Mouse (Mus musculus): ENCODE results near the gene Map3k5.

Gene Map3k5

DNA sequence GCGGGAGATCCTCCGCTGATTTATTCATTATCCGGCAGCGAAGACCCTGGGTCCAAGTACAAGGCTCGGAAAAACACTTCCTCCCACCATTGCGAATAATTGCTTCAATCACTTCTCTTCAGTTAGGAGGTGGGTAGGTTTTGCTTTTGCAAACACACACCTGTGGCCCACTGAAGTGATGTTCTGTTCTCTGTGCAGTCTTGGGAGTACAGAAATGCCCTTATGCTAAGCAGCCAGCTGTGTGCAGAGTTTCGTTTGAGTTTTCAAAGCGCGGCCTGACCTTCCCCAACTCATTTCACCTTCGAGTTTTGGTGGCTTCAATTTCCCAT is 987 bp downstream of the Map3k5 start:
- DNase-seq (ENCODE audit: low read depth, low spot score), result peak; percentile 33

DNA sequence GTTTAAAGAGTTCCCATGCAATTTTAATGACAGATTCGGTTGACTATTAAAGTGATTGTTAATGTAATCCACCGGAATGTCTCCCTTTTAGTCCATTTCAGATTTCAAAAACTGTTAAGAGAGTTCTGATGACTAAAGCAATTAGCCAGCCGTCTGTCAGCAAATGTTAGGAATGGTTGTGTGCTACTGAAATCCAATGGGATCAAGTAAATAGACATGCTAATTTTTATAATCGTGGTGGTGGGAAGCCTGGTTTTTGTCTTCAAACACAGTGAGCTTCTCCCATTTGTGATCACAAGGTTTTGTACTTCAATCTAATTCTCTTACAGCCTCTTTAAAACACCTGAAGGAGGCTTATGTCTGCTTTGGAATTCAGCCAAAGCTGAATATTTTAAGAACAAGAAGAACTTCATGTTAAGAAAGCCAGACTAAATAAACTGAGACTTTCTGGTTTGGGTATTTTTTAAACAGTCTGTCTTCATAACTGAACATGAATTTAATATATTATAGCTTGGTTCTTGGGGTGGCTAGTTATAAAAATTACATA is 1.6 kb downstream of the Map3k5 start:
- DNase-seq (ENCODE audit: low read depth, low spot score), result peak; percentile 49

DNA sequence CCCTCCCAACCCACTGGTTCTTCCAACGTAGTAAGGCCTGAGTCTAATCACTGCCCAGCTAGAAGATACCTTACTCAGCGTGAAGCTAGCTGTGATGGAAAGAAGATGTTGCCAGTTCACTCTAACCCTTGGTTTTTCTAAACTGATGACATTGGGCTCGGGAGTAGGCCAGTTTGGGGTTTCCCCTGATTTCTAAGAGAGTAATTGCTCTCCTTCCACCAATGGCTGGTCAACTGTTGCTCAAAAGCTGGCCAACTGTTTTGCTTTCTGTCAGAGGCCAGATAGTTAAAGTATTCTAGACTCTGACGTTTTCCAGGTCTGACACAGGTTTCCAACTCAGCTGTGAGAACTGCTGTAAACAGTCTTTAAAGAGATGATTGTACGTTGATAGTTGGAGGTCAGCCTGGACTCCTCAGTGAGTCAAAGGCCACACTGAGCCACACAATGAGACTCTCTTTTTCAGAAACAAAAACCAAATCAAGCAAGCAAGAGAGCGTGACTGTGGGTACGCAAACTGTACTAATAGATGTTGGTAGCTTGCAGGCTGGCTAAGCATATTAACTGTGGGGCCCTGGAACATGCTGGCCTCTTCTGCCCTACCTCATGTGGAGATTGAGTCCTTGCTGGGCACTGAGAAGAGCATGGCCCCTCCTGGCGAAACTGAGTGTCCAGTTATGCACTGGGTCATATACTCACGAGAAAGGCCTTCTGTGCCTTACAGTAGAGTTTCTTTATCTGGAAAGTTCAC is 2.9 kb downstream of the Map3k5 start:
- DNase-seq (ENCODE audit: low read depth, low spot score), result peak; percentile 32

DNA sequence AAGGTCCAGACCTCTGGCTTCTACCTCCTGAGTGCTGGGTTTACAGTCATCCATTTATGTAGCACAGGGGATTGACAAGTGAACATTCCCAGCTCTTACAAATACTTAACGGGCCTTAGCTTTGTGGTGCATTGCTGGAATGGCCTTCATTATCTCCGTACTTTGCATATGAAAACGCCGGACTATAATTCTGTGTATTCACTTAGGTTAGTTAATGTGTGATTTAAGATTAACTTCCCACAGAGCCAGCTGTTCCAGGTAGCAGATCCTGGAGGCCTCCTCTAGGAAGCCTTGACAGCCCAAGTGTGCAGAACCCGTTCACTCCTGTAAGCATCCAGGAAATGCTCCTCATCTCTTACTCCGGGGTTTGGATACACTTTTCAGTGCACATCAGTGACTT is 4.5 kb downstream of the Map3k5 start:
- DNase-seq (ENCODE audit: low read depth, low spot score), result no peak

DNA sequence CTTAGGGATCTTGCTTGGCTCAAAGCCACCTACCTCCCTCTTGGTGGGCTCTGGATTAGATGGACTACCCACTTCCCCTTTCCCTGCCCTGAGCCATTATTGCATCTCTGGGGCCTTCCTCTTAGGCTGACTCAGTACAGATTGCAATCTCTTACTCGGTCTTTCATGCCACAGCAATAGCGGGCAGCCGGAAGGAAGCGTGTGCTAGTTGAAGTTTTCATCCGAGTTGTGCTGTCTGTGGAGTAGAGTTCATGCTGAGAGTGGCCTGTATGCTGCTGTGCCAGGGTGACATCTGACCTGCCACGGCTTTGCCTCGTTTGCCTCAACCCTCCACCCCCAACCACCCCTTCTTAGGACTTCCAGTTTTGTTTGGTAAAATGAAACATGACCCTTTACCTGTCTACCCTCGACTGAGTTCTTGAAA is 5.0 kb downstream of the Map3k5 start:
- peak; percentile 29 for DNase-seq (ENCODE audit: low read depth, low spot score)

DNA sequence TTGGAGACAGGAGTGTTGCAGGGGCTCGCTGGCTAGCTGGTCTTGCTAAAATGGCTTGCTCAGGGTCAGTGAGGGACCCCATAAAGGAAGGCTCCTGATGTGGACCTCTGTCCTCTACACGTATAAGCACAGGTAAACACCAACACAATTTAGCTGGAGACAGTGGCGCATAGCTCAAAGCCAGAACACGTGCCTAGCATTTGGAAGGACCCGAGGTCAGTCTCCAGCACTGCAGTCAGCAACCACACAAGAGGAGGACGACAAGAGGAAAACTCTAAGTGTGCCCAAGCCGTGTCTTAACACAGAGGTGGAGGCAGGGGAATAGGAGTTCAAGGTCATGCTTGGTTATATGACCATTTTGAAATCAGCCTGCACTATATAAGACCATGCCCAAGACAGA is 5.9 kb downstream of the Map3k5 start:
- DNase-seq (ENCODE audit: low read depth, low spot score), result no peak

DNA sequence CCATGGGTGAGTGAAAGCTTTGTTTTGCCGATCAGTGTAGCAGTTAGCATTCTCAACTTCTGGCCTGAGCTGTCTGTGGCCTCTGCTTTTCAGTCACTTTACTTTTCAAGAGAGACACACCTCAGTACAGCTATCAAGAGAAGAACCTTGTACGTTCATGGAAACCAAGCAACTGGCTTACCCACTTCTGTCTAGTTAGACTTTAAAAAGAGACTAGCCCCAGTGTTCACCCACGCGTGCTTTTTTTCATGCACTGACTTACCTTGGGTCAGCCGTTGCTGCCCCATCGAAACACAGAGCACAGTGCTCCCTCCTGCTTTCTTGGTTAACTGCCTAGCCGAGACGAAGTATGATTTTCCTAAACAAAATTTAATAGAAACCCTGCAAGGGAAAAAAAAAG is 6.4 kb downstream of the Map3k5 start:
- DNase-seq (ENCODE audit: low read depth, low spot score), result no peak

DNA sequence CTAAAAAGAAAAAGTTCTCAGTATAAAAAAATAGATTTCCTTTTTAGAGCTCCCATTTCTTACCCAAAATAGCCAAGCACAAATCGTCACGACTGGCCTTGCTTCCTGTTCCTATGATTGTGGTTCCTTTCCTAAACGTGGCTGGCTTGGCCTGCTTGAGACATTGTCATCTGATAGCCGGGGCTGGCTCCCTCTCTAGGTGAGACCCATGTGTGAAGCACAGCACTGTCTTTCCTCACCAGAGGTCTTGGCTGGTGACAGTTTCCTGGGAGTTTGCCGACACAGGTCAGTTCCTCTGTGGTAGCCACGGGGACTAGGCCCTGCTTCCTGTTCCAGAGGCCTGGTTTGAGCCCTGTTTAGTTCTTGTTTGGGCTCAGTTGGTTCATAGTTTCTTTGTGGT is 6.8 kb downstream of the Map3k5 start:
- peak; percentile 78 for DNase-seq (ENCODE audit: low read depth, low spot score)

DNA sequence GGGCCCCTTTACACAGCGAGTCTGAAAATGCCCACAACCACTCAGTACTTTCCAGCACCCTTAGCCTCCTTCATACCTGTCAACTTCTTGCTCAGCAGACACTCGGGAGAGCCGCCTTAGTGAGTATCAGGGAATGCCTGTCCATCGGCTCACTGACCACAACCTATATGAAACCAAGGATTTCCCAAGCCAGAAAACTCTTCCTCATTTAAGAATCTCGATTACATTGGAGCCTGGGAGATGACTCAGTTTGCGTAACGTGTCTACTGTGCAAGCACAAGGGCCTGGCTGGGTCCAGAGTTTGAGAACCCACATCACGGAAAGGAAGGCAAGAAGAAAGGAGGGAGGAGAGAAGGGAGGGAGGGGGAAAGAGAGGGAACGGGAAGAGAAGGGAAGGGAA is 7.6 kb downstream of the Map3k5 start:
- no peak for DNase-seq (ENCODE audit: low read depth, low spot score)

DNA sequence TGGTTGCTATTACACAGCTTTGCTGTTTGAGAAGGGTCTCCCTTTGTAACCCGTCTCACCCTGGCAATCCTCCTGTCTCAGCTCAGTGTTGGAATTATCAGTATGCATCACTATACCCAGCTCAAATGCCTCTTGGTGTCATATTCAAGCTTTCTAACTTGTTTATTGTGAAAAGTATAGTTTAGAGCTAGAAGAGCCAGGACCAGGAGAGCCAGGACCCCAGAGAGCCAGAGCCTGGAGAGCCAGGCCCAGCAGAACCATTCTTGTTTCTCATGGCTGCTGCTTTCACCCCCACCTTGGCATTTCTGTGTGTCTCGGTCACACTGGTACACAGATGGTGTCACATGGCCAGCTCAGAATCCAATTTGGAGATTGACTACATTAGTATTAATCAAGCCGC is 8.3 kb downstream of the Map3k5 start:
- no peak for DNase-seq (ENCODE audit: low read depth, low spot score)

DNA sequence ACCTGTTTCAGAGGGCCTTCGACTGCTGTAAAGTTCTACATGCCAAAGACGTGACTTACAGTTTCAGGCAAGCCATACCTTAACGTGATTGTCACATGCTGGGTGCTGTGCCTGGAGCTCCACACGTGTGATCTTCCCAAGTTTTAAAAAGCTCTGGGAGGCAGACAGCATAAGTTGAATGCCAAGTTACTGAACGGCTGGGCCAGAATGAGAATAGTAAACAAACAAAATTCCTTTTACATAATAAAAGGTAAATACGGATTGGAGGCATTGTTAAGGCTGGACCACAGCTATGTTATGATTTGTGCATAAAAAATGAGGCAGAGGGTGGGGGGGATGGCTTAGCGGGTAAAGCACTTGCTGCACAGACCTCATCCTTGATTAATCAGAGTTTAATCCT is 11.4 kb downstream of the Map3k5 start:
- DNase-seq (ENCODE audit: low read depth, low spot score), result no peak

DNA sequence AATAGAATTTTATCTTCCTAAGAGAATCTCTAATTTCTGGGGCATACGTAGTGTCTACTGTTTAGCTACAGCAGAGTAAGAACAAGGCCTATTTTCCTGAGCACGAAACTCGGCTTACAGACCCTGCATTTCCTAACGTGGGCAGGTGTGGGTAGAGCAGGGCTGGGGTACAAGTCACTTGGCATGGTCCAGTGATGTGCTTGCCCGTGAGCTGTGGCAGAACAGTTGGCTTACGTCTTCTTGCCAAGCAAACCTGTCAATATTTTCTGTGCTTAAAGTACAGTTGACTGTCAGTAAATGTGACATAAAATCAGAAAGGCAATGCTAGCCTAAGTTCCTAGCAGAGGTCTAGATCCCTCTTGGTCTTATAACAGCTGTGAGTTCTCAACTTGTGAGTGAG is 12.4 kb downstream of the Map3k5 start:
- peak; percentile 18 for DNase-seq (ENCODE audit: low read depth, low spot score)

DNA sequence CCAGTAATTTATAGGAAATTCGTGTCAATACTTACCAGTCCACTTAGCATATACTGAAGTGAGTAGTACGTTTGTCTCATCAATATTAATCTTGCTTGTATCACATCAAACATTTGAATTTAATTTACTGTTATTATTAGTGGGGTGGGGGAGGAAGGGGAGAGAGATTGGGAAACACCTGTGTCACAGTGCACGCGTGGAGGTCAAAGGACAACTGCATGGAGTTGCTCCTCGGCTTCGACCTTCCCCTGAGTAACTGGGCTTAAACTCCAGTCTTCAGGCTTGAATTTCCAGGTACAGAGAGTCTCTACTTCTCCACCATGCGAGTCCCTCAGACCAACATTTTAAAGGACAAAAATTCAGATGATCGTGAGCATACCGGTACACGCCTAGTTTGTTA is 13.2 kb downstream of the Map3k5 start:
- no peak for DNase-seq (ENCODE audit: low read depth, low spot score)

DNA sequence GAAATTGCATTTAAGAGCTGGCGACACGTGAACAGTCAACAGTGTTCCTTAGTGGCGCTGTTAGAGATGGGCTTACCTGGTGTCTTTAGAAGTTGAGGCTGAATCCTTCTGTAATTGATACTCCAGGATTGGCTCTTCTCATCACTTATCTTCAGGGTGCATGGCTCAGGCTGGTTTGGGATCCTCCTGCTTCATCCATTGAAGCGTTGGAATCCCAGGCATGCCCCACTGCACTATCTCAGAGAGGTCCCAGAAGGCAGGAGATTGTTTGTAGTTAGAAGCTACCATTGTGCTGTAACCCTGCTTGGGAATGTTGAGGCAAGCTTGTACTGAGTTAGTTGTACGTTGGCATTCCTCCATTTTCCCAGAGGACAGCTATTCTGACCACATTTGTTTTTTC is 13.6 kb downstream of the Map3k5 start:
- no peak for DNase-seq (ENCODE audit: low read depth, low spot score)

DNA sequence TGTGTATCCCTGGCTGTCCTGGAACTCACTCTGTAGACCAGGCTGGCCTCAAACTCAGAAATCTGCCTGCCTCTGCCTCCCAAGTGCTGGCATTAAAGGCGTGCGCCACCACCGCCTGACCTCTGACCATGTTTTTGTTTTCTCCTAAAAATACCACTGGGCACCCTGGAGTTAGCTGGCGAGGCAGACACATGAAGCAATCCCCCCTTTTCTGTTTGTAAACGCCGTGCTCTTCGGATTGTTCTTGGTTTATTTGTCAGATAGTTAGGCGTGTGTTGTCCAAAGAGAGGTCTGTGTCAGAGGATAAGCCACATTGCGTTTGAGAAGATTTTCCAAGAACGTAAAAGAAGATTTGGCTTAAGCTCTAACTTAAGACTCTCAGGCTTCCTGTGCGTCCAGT is 14.1 kb downstream of the Map3k5 start:
- no peak for DNase-seq (ENCODE audit: low read depth, low spot score)

DNA sequence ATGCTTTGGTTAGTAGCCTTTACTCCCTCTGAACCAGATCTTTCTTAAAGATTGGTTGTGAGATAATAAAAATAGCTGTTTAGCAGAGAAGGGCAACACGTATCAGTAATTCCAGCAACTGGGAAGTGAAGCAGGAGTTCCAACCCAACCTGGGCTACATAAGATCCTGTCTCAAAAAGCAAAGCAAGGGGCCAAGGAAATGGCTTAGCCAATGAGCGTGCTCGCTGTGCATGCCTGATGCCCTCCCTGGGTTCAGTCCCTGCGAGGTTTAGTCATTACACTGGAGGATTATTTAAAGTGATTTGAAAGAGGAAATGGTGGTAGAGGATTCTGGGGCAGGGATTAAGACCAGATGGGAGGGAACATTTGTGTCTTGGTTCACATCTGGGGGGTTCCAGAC is 14.8 kb downstream of the Map3k5 start:
- no peak for DNase-seq (ENCODE audit: low read depth, low spot score)

DNA sequence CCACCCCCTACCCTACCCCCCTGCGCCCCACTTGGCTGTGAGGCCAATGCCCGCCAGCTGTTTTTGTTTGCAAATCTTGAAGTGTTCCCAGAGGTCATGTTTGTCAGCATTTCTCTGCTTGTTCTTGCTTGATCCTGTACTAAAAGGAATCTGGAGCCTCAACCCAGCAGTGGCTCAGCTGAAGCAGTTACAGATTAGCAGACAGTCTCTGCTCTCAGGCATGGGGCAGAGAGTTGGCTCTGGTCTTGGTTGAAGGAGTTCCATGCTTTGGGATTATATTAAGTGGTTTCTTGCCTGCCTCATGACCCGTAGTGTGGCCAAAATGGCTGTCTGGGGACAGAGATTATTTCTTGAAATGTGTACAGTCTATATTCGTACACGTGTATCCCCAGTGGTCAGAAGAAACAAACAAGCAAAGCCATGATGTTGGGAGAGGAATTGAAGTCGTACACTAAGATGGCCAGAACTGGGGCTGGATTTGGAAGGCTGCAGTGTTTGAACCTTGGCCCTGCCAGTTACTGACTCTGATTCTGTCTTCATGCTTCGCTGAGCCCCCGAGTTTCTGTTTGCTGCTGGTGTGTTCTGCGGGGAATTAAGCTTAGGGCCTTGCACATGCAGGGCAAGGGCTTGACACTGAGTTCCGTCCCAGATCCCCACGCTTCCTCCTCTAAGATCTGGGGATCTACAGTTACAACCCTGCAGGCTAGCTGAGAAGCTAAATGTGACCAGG is 18.9 kb downstream of the Map3k5 start:
- DNase-seq (ENCODE audit: low read depth, low spot score), result no peak

DNA sequence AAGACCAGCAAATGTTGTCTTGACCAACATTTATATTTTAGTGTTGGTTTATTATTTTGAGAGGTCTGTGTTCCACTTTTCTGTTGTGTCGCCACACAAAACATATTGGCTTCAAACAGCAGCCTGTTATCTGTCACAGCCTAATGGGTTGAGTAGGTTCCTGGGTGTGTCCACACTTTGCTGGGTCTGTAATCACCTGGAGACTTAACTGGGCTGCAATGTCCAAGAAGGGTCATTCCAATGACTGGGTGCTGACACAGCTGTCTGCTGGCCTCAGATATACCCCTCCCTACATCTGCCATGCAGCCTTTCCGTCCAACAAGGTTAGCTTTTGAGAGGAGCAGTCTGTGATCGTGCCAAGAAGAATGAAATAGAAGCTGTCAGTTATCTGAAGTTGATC is 20.3 kb downstream of the Map3k5 start:
- DNase-seq (ENCODE audit: low read depth, low spot score), result no peak

DNA sequence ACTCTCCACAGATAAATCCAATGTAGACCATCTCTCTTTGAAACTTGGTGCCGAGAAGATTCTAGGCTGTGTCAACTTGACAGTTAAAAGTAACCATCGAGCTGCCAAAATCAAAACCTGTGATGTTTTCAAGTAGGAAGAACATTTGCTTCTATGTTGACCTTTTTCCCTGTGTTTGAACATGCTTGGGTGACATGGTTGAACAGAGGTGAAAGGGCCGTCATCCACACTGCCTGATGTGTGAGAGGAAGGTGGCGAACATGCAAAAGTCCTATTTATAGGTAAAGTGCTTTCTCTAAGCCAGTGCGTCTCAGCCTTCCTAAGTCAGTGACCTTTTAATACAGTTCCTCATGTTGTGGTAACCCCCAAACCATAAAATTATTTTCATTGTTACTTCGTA is 21.5 kb downstream of the Map3k5 start:
- DNase-seq (ENCODE audit: low read depth, low spot score), result no peak

DNA sequence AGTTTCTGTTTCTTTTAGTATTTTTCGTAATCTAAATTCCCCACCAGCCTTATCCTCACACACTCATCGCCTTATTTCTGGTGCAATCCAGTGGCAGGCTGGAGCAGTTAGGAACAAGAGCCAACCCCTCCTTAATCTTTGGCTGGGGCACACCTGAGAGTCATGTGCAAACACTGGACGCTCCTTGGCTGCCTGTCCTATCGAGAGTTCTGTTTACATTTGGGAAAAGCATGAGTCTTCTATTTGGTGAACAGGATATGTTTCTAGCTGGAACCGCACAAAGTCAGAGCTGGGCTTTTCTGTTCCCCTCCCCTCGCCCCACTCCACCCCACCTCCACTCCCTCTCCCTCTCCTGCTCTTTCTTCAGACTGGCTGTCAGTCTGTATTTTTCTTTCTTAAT is 22.5 kb downstream of the Map3k5 start:
- no peak for DNase-seq (ENCODE audit: low read depth, low spot score)

DNA sequence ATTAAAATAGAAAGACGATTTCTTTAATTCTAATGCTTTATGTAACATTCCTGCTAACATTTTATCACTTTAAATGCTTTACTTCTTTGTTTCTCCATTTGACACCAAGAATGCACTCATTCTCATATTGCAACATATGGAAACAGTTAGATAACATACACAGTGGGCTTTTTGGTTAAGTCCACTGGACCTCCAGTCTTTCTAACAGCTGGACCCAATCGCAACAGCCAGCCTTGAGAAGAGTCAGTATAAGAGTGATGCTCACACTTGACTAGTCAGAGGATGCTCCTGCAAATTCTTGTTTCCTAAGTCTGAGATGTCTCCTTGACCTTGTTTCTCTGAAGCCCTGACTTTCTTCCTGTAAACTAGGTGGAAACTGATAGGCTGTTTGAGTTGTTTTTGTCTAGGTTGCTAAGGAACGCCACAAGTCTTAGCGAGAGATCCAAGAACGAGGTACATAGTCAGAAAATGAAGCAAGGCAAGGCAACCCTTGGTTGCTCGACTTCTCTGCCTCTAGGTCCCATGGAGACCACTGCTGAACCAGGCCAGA is 26.6 kb downstream of the Map3k5 start:
- DNase-seq (ENCODE audit: low read depth, low spot score), result no peak

DNA sequence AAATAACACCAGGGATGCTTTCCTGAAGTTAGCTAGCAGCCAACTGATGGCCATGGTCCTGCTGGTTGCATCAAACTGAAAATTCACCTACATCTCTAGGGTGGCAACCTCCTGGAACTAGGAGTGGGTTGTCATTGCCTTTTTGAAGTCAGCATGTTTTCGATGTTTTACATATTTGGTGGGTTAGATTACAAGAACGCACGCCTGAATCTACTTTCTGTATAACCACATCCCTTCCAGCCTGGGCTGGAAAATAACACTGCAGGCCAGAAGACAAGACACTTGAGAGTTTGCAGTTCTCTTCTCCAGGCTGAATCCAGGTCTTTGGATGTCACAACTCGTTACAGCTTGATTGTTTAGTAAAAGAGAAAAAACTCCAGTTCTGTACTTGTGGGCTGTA is 28.5 kb downstream of the Map3k5 start:
- no peak for DNase-seq (ENCODE audit: low read depth, low spot score)

DNA sequence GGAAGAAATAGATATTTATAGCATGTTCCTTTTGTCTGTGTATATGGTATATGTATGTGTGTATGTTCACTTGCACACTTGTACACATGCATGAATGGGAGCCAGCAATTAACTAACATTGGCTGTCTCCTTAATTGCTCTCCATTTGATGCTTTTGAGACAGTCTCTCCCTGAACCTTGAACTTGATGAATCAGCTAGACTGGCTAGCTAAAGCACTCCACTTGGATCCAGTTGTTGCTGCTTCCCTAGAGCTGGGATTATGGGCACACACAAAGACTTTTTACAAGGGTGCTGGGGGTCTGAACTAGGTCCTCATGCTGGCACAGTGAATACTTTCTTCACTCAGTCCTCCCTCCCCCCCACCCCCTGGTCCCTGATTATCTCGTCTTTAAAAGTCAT is 28.9 kb downstream of the Map3k5 start:
- no peak for DNase-seq (ENCODE audit: low read depth, low spot score)

All from brain, adult 2 months (tissue).